Mouse (Mus musculus): ENCODE results near the gene Prss23. TPM values are rescaled to one million over a fixed set of nuclear protein-coding genes. Genes with fewer than 3 reads are reported as not detected.

The Prss23 gene
- polyA plus RNA-seq, 1 experiment from 2014 or later = 38.6 TPM

DNA sequence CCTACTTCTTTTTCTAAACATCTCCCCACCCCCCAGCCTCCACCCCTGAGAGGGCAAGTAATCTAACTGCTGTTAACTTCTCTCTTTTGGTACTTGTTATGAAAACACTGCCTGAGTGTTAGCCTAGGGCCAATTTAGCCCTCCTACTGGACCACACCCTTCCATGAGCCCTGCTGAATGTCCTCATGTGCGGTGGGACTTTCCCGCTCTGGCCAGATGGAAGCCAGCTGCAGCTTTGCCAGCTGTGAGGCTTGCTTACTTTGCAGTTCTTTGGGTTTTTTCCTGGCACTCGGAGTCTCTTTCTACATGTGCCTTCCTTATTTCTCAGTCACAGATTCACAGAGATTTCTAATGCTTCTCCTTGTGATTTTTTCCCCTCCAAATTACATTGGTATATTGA, 45.3 kb downstream of the Prss23 start:
- no peak overlapping the region for H3K4me3 ChIP-seq
- no peaks in the 10 kb centered on the region for H3K9me3 ChIP-seq
- H3K27me3 ChIP-seq (ENCODE audit: insufficient read depth, poor library complexity, severe bottlenecking) = no peaks in the 10 kb centered on the region
- 47% methylated on average over 3 of the region's 3 CpGs for WGBS
- H3K4me1 ChIP-seq = 0 out of 2 replicates have a peak, but pooled peaks cover 4% of the 10 kb centered on the region
- no peaks in the 10 kb centered on the region for H3K36me3 ChIP-seq
- no peak overlapping the region for H3K27ac ChIP-seq
- no peak for DNase-seq (ENCODE audit: low spot score)

DNA sequence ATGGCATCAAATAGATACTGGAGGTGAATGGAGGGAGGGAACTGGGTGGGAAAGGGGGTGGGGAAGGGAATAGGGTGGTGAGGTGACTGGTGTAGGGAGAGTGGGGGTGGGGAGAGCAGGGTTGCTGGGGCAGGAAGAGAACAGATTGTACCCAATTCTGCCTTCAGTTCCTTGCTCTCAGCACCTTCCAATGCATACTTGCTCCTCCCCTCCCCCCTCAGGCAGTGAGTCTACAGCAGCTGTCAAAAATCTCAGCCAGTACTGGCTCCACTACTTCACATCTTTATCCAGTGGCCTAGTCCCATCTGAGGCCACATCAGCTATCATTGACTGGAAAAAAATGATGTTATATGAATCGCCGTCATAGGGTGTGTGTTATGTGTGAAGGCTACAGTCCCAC, 48.5 kb downstream of the Prss23 start:
- WGBS = 91% methylated on average over 2 of the region's 2 CpGs
- DNase-seq (ENCODE audit: low spot score) = no peak
- peaks cover 10% of the 10 kb centered on the region; the same call in 1 of the 2 replicates for H3K27me3 ChIP-seq (ENCODE audit: insufficient read depth, poor library complexity, severe bottlenecking)
- peaks cover 14% of the 10 kb centered on the region; the same call in 1 of the 2 replicates for H3K4me1 ChIP-seq
- no peak overlapping the region for H3K27ac ChIP-seq
- H3K4me3 ChIP-seq = no peak overlapping the region
- no peaks in the 10 kb centered on the region for H3K36me3 ChIP-seq
- no peaks in the 10 kb centered on the region for H3K9me3 ChIP-seq

DNA sequence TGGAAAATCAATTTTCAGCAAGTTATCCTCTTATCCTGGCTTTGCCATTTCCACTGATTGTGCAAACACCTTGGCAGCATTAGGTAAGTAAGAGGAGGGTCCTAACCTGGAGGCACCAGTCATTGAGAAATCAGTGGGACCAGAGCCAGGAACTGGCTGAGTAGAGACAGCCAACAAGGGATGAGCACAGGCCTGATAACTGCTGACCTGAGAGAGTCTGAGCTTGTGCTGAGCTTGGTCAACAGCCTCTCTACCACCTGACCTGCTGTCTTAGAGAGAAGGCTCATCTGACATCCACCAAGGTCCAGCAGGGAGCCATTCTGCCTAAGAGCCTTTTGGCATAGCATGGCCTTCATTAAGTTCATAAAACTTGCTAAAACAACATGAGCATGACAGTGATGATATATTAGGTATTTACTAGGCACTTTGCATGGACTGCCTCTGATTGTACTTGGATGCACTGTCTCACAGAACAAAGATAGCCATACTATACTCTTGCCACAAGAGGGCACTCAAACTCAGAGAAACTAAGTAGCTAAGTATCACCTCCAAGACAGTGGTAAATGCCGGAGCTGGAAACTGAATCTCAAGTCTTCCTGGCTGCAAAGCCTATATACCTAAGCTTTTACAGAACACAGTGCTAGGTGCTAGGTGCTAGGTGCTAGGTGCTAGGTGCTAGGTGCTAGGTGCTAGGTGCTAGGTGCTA, 49.5 kb downstream of the Prss23 start:
- no peak overlapping the region for H3K4me3 ChIP-seq
- no peak for DNase-seq (ENCODE audit: low spot score)
- WGBS = 10% methylated on average over 1 of the region's 1 CpGs
- H3K36me3 ChIP-seq = no peaks in the 10 kb centered on the region
- H3K9me3 ChIP-seq = no peaks in the 10 kb centered on the region
- H3K27me3 ChIP-seq (ENCODE audit: insufficient read depth, poor library complexity, severe bottlenecking) = peaks cover 10% of the 10 kb centered on the region; the same call in 1 of the 2 replicates
- no peak overlapping the region for H3K27ac ChIP-seq
- H3K4me1 ChIP-seq = peaks cover 14% of the 10 kb centered on the region; the same call in 1 of the 2 replicates

DNA sequence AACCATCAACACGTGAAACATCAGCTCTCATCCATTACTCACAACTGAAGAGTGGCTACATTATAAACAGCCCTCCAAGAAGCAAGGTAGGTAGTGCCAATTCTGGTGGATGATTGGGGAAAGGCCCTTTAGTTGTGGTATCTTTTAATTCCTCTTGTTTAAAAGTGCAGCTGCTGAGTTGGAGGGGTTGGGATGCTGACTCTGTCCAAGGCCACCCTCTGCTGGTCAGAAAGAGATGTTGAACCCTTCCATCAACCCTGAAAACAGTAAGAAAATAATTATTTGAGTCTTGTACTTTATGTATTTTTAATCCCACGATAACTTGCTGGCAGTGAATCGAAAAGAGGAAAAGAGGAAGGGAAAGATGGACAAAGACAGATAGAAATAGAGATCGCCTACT, 53.5 kb downstream of the Prss23 start:
- H3K27ac ChIP-seq = no peak overlapping the region
- no peaks in the 10 kb centered on the region for H3K36me3 ChIP-seq
- peaks cover 10% of the 10 kb centered on the region; the same call in 1 of the 2 replicates for H3K27me3 ChIP-seq (ENCODE audit: insufficient read depth, poor library complexity, severe bottlenecking)
- peak; percentile 69 for DNase-seq (ENCODE audit: low spot score)
- peaks cover 16% of the 10 kb centered on the region for H3K4me1 ChIP-seq
- H3K4me3 ChIP-seq = no peak overlapping the region
- 45% methylated on average over 4 of the region's 4 CpGs for WGBS
- H3K9me3 ChIP-seq = no peaks in the 10 kb centered on the region

DNA sequence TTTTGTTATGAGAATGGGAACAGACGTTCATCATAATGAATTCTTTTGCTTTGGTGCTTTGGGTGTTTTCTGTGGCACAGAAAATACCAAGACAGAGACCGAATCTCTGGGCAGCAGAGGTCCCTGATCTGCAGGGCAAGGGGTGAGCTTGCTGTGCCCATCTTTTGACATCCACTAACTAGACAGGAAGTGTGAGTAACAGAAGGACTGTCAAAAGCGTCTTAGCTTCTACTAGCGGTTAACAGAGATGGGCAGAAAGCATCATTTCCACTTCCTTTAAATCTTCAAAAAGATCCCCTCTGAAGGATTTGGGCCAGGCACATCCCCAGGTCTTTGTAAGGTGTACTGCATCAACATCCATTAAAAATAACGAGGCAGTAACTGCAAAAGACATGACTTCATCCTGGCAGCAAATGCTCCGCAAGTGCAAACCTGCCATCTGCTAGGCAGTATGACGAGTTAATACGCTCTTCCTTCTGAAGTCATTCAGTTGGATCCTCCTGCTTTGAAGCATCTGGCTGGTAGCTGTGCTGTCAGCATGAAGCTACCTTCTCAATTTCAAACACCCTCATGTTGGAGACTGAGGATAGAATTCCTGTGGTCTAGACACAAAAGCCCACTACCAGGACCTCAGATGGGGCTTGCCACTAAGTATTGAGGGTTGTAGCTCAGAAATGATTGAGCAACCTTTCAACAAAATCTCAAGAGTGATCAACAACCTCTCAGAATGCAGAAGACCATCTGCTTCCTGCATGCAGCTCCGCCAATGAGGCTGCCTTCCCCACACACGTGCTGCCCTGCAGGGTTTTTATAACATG, 63.0 kb downstream of the Prss23 start:
- H3K27ac ChIP-seq = no peak overlapping the region
- H3K9me3 ChIP-seq = no peaks in the 10 kb centered on the region
- peak; percentile 31 for DNase-seq (ENCODE audit: low spot score)
- peaks cover 17% of the 10 kb centered on the region for H3K4me1 ChIP-seq
- H3K27me3 ChIP-seq (ENCODE audit: insufficient read depth, poor library complexity, severe bottlenecking) = no peaks in the 10 kb centered on the region
- no peaks in the 10 kb centered on the region for H3K36me3 ChIP-seq
- 79% methylated on average over 10 of the region's 10 CpGs for whole genome bisulfite sequencing
- H3K4me3 ChIP-seq = no peak overlapping the region

DNA sequence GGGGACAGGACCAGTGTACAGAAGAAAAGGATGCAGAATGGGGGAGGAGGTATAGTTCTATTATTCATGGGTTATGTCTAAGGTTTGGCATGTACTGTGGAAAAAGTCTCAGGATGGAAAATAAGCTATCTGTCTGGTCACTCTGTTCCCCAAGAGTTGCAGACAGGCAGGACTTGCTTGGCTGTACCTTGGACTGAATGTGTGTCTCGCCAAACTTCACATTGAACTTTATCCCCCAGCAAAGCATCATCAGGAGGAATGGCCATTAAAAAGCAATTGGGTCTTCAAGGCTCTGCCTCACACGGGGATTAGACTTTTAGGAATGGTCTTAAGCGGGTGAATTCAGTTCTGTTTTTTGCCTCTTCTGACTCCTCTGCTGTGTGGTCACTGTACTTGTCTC, 63.7 kb downstream of the Prss23 start:
- Histone ChIP-seq H3K4me3 (no peak overlapping the region), H3K36me3 (no peaks in the 10 kb centered on the region), H3K27ac (no peak overlapping the region), H3K27me3 (ENCODE audit: insufficient read depth, poor library complexity, severe bottlenecking) (no peaks in the 10 kb centered on the region), H3K9me3 (no peaks in the 10 kb centered on the region), H3K4me1 (peaks cover 17% of the 10 kb centered on the region)
- no peak for DNase-seq (ENCODE audit: low spot score)
- WGBS = 86% methylated on average over 3 of the region's 3 CpGs

DNA sequence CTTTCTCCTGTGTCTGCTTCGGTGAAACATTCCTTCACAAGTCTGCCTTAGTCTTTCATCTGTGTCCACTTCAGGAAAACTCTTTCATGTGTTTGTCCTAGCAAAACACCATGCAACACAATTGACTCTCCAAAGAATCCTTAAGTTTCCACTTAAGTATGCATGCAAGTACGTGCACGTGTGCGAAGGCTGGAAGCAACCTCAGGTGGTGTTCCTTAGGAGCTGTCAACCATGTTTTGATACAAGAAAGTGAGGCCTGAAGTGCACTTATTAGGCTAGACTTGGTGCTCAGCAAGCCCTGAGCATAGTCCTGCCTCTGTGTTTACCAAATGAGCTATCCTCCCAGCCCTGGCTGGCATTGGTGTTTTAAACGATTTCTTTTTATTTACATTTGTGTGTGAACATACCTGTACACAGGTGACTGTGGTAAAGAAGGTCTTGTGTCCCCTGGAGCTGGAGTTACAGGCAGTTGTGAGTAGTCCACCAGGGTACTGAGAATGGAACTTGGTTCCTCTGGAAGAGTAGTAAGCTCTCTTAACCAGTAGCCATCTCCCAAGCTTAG, 64.3 kb downstream of the Prss23 start:
- Histone ChIP-seq H3K9me3 (no peaks in the 10 kb centered on the region), H3K4me1 (peaks cover 17% of the 10 kb centered on the region), H3K27me3 (ENCODE audit: insufficient read depth, poor library complexity, severe bottlenecking) (no peaks in the 10 kb centered on the region), H3K27ac (no peak overlapping the region), H3K4me3 (no peak overlapping the region), H3K36me3 (no peaks in the 10 kb centered on the region)
- peak; percentile 46 for DNase-seq (ENCODE audit: low spot score)
- WGBS = 87% methylated on average over 5 of the region's 5 CpGs

DNA sequence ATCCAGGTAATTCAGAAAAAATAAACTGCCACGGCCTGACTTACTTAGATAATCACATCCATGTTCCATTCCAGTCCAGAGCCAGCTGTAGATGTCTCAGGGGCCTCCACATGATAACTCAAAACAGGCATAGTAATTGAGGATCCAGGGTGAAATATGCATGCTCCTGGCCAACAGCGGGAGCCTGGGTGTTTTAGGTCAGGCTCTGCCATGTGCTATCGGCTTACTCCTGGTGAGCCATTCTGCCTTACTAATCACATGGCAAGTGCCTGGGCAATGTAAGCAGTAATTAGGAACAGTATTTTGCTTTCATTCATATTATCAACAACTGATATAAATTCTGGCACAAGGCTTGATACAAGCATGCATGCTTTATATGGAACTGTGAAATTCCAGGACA, 65.6 kb downstream of the Prss23 start:
- no peak overlapping the region for H3K4me3 ChIP-seq
- no peaks in the 10 kb centered on the region for H3K27me3 ChIP-seq (ENCODE audit: insufficient read depth, poor library complexity, severe bottlenecking)
- H3K9me3 ChIP-seq = no peaks in the 10 kb centered on the region
- DNase-seq (ENCODE audit: low spot score) = peak; percentile 52
- peaks cover 17% of the 10 kb centered on the region for H3K4me1 ChIP-seq
- H3K36me3 ChIP-seq = no peaks in the 10 kb centered on the region
- 41% methylated on average over 3 of the region's 3 CpGs for whole genome bisulfite sequencing
- peak overlapping the region; percentile 42; the same call in 1 of the 2 replicates for H3K27ac ChIP-seq

DNA sequence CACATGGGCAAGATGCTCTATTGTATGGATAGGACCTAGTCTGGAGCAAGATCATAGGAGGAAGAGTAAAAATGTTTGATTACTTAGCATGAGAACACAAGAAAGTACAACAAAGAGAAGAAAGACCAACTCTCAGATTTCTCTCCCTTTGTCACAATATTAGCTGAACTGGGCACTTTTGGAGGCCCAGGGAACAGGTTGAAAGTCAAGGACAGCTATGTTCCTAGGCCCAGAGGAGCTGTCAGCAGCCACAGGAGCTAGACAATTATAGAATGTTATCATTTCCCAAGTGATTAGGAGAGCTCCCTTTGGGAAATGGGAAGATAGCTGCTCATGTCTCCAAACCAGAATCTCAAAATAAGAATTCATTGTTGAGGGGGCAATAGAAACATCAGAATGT, 66.1 kb downstream of the Prss23 start:
- H3K36me3 ChIP-seq = no peaks in the 10 kb centered on the region
- no peaks in the 10 kb centered on the region for H3K9me3 ChIP-seq
- H3K27ac ChIP-seq = peak overlapping the region; percentile 42; the same call in 1 of the 2 replicates
- no peaks in the 10 kb centered on the region for H3K27me3 ChIP-seq (ENCODE audit: insufficient read depth, poor library complexity, severe bottlenecking)
- H3K4me3 ChIP-seq = no peak overlapping the region
- DNase-seq (ENCODE audit: low spot score) = peak; percentile 62
- H3K4me1 ChIP-seq = peaks cover 17% of the 10 kb centered on the region

DNA sequence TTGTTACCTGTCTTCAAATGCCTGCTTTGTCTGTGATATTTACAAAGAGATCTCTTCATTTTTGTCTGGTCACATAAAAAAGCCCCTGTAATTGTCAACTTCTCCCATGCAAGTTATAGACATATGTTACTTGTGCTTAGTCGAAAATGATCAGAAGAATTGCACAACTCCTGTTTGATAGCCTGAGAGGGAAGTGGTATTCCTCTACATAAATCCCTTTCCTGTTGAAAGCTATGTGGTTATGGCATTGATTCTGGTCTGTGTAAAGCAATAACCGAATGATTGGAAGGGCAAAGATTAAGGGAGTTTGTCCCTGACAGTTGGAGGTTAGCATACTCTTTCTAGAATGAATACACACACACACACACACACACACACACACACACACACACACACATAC, 67.3 kb downstream of the Prss23 start:
- 74% methylated on average over 2 of the region's 2 CpGs for WGBS
- no peak for DNase-seq (ENCODE audit: low spot score)
- H3K27me3 ChIP-seq (ENCODE audit: insufficient read depth, poor library complexity, severe bottlenecking) = no peaks in the 10 kb centered on the region
- H3K9me3 ChIP-seq = no peaks in the 10 kb centered on the region
- no peaks in the 10 kb centered on the region for H3K36me3 ChIP-seq
- H3K4me1 ChIP-seq = peaks cover 17% of the 10 kb centered on the region
- no peak overlapping the region for H3K4me3 ChIP-seq
- H3K27ac ChIP-seq = no peak overlapping the region

Other genes with a start within 250 kb of the Prss23 start
- gene Tmem135, start 123.0 kb downstream of the Prss23 start, polyA plus RNA-seq (2016; fragmentation: Nextera tagmentation; extraction: Ambion mirVana) = 29.2 and 30.1 TPM in 2 replicates
- 9.2 and 9.7 TPM in 2 replicates for gene Fzd4, start 122.8 kb downstream of the Prss23 start, polyA plus RNA-seq (2016; fragmentation: Nextera tagmentation; extraction: Ambion mirVana)
- gene Me3, start 105.2 kb upstream of the Prss23 start, polyA plus RNA-seq (2016; fragmentation: Nextera tagmentation; extraction: Ambion mirVana) = 1.4 and 2.3 TPM in 2 replicates

Data from heart, embryonic 10.5 days (tissue).